Mouse (Mus musculus) heart, embryonic 14.5 days (tissue): Measurements from ENCODE around the gene Sh3tc1. TPM values are rescaled to one million over a fixed set of nuclear protein-coding genes. Genes with fewer than 3 reads are reported as not detected.
A peak's percentile ranks its signal among the peaks of the same experiment; 100 is the strongest.

ENCODE experiments used
- ATAC-seq: fragments of 200-750 bp; cut with Nextera tagmentation; 2 replicates; pipeline ENCODE4 v1.8.0; 2017; ENCODE audit warnings: low read depth, moderate TSS enrichment; ENCODE audit not compliant: insufficient number of reproducible peaks, insufficient read depth, low FRiP score
- H3K27ac ChIP-seq, 2 experiments: fragments of 200-500 bp in 1 of 2; fragments of 300-500 bp in 1 of 2; sonication (generic) in 1 of 2; replicated peaks in 1 of 2; 2 replicates each; pipeline ENCODE4 v1.5.1; 2012 to 2014; ENCODE audit warnings: low read depth in 2 of 2, low read length in 2 of 2, control low read depth in 1 of 2, mild to moderate bottlenecking in 1 of 2, mixed read lengths in 1 of 2; ENCODE audit not compliant: control insufficient read depth in 1 of 2, insufficient read depth in 1 of 2
- H3K27me3 ChIP-seq: fragments of 300-500 bp; sonication (generic); 2 replicates; pipeline ENCODE4 v1.6.1; 2014; ENCODE audit warnings: mild to moderate bottlenecking, low read length, control low read depth; ENCODE audit not compliant: control insufficient read depth, insufficient read depth
- H3K36me3 ChIP-seq: fragments of 300-500 bp; sonication (generic); 2 replicates; pipeline ENCODE4 v1.6.1; 2014; ENCODE audit warnings: mild to moderate bottlenecking, control low read depth, low read length, mixed read lengths; ENCODE audit not compliant: control insufficient read depth, insufficient read depth
- H3K4me1 ChIP-seq, 2 experiments: fragments of 200-500 bp in 1 of 2; fragments of 300-500 bp in 1 of 2; sonication (generic) in 1 of 2; 2 replicates each; pipeline ENCODE4 v1.6.1; 2012 to 2014; ENCODE audit warnings: low read length in 2 of 2, control low read depth in 1 of 2, mixed read lengths in 1 of 2; ENCODE audit not compliant: control insufficient read depth in 2 of 2, insufficient read depth in 2 of 2
- H3K4me2 ChIP-seq: fragments of 300-500 bp; sonication (generic); 2 replicates; pipeline ENCODE4 v1.6.1; 2014; ENCODE audit warnings: mild to moderate bottlenecking, low read length
- H3K4me3 ChIP-seq, 2 experiments: fragments of 200-500 bp in 1 of 2; fragments of 300-500 bp in 1 of 2; sonication (generic) in 1 of 2; 2 replicates each; pipeline ENCODE4 v1.5.1; 2012 to 2014; ENCODE audit warnings: low read length in 2 of 2, mild to moderate bottlenecking in 2 of 2, control low read depth in 1 of 2, low read depth in 1 of 2, moderate library complexity in 1 of 2; ENCODE audit not compliant: control insufficient read depth in 1 of 2, insufficient read depth in 1 of 2
- H3K9ac ChIP-seq: fragments of 300-500 bp; sonication (generic); 2 replicates; pipeline ENCODE4 v1.6.1; 2014; ENCODE audit warnings: mild to moderate bottlenecking, low read length
- H3K9me3 ChIP-seq: fragments of 300-500 bp; sonication (generic); 2 replicates; pipeline ENCODE4 v1.6.1; 2016; ENCODE audit warnings: low read length, control low read depth; ENCODE audit not compliant: control insufficient read depth
- WGBS: fragments of 180-500 bp; shearing (Covaris S2); extraction: QIAGEN DNeasy Blood & Tissue Kit; methylation state at CpG from one replicate; pipeline ENCODE4 v1.1.7; 2014; 5-methylcytosine and 5-hydroxymethylcytosine counted together
- polyA plus RNA-seq: library from polyadenylated mRNA; unstranded; fragments of >200 nt; fragmentation: Nextera tagmentation; extraction: Ambion mirVana; gene quantifications from 2 replicates; pipeline ENCODE4 v1.2.1, GENCODE M21; 2014

The Sh3tc1 gene
- polyA plus RNA-seq, 1 experiment from 2014 or later, result 6.3 TPM

- peaks cover 32% of the 10 kb centered on the region for H3K27me3 ChIP-seq
- no peaks in the 10 kb centered on the region for H3K36me3 ChIP-seq
- H3K27ac ChIP-seq, result peak overlapping the region in 1 of 2 experiments; percentile 44; a peak in 1 of 4 replicates
- H3K9me3 ChIP-seq, result no peaks in the 10 kb centered on the region
- H3K4me1 ChIP-seq, result peaks cover 19 to 21% of the 10 kb centered on the region in 2 experiments
- H3K9ac ChIP-seq, result peak overlapping the region; percentile 10; the same call in 1 of the 2 replicates
- ATAC-seq, result no peak
- no peak overlapping the region for H3K4me3 ChIP-seq
- H3K4me2 ChIP-seq, result no peak overlapping the region
- 44% methylated on average over 5 of the region's 5 CpGs for WGBS
Observed at GRCm38 (mm10) chr5:35762388-35762787, 22.6 kb upstream of the Sh3tc1 start.

GRCm38 (mm10) chr5:35761323-35761722 lies 21.5 kb upstream of the Sh3tc1 start:
- WGBS, result 69% methylated on average over 5 of the region's 5 CpGs
- Histone ChIP-seq H3K36me3 (no peaks in the 10 kb centered on the region), H3K4me3 (no peak overlapping the region), H3K27ac (no peak overlapping the region), H3K4me2 (no peak overlapping the region), H3K4me1 (peaks cover 15 to 17% of the 10 kb centered on the region in 2 experiments; a peak in 3 of 4 replicates), H3K9me3 (no peaks in the 10 kb centered on the region), H3K27me3 (peaks cover 40% of the 10 kb centered on the region), H3K9ac (no peak overlapping the region)
- ATAC-seq, result no peak

GRCm38 (mm10) chr5:35758081-35759053 lies 18.6 kb upstream of the Sh3tc1 start:
- Histone ChIP-seq H3K27ac (no peak overlapping the region), H3K4me2 (peak overlapping the region; percentile 100), H3K9me3 (no peaks in the 10 kb centered on the region), H3K4me3 (peak overlapping the region; percentile 61 to 73), H3K27me3 (peaks cover 42% of the 10 kb centered on the region), H3K9ac (peak overlapping the region; percentile 75), H3K36me3 (no peaks in the 10 kb centered on the region), H3K4me1 (peaks cover 13 to 15% of the 10 kb centered on the region in 2 experiments; a peak in 3 of 4 replicates)
- peak; percentile 10 for ATAC-seq
- 2% methylated on average over 40 of the region's 40 CpGs for WGBS

GRCm38 (mm10) chr5:35757639-35758001 lies 17.8 kb upstream of the Sh3tc1 start, which contains the start of gene Ablim2:
Ablim2 (plus strand) TSS chr5:35757880.
- H3K9me3 ChIP-seq, result no peaks in the 10 kb centered on the region
- H3K4me3 ChIP-seq, result peak within 1 kb of the TSS; percentile 61 to 73
- peaks cover 39% of the 10 kb centered on the region for H3K27me3 ChIP-seq
- H3K4me2 ChIP-seq, result peak within 1 kb of the TSS; percentile 100
- peaks cover 11% of the 10 kb centered on the region in 2 experiments; a peak in 3 of 4 replicates for H3K4me1 ChIP-seq
- H3K9ac ChIP-seq, result peak within 1 kb of the TSS; percentile 75
- no peak within 1 kb of the TSS for H3K27ac ChIP-seq
- no peaks in the 10 kb centered on the region for H3K36me3 ChIP-seq
- WGBS, result under 1% methylated on average over 35 of the region's 35 CpGs
- peak; percentile 90 for ATAC-seq

GRCm38 (mm10) chr5:35756997-35757638 lies 17.3 kb upstream of the Sh3tc1 start:
- H3K4me3 ChIP-seq, result peak overlapping the region; percentile 37 to 73
- H3K27me3 ChIP-seq, result peaks cover 39% of the 10 kb centered on the region
- WGBS, result 13% methylated on average over 25 of the region's 26 CpGs
- no peak overlapping the region for H3K27ac ChIP-seq
- ATAC-seq, result no peak
- peaks cover 6 to 10% of the 10 kb centered on the region in 2 experiments; a peak in 3 of 4 replicates for H3K4me1 ChIP-seq
- no peaks in the 10 kb centered on the region for H3K36me3 ChIP-seq
- H3K9me3 ChIP-seq, result no peaks in the 10 kb centered on the region
- peak overlapping the region; percentile 100 for H3K4me2 ChIP-seq
- H3K9ac ChIP-seq, result peak overlapping the region; percentile 39

- Histone ChIP-seq H3K4me2 (no peak overlapping the region), H3K27ac (no peak overlapping the region), H3K27me3 (peaks cover 39% of the 10 kb centered on the region), H3K4me3 (no peak overlapping the region), H3K9ac (no peak overlapping the region), H3K4me1 (peaks cover 6 to 10% of the 10 kb centered on the region in 2 experiments; a peak in 3 of 4 replicates), H3K9me3 (no peaks in the 10 kb centered on the region), H3K36me3 (no peaks in the 10 kb centered on the region)
- WGBS, result 65% methylated on average over 4 of the region's 4 CpGs
- ATAC-seq, result no peak
Observed at GRCm38 (mm10) chr5:35756020-35756419, 16.2 kb upstream of the Sh3tc1 start.

- Histone ChIP-seq H3K36me3 (no peaks in the 10 kb centered on the region), H3K4me1 (peaks cover 6 to 10% of the 10 kb centered on the region in 2 experiments; a peak in 3 of 4 replicates), H3K9me3 (no peaks in the 10 kb centered on the region), H3K4me2 (no peak overlapping the region), H3K27me3 (peaks cover 38% of the 10 kb centered on the region), H3K27ac (no peak overlapping the region), H3K9ac (no peak overlapping the region), H3K4me3 (no peak overlapping the region)
- ATAC-seq, result no peak
- WGBS, result 31% methylated on average over 5 of the region's 5 CpGs
Observed at GRCm38 (mm10) chr5:35755131-35755733, 15.4 kb upstream of the Sh3tc1 start.
